Mouse (Mus musculus) heart, embryonic 13.5 days (tissue): ENCODE measurements at regions not wholly inside any gene's neighbourhood (a gene's known extent, or its start where the extent isn't known, plus 50 kb on each side); places are given as distances from the start of the nearest gene placed in this dataset.
A peak's percentile ranks its signal among the peaks of the same experiment; 100 is the strongest.
"Not testable (repeated sequence)": the region's sequence is repeated elsewhere in the genome, so short reads cannot be mapped to it uniquely, and the experiment has no call there.

Experiments
- ATAC-seq: fragments of 200-750 bp; cut with Nextera tagmentation; 2 replicates; pipeline ENCODE4 v1.8.0; 2017; ENCODE audit warnings: moderate TSS enrichment; ENCODE audit not compliant: insufficient number of reproducible peaks, low FRiP score, low TSS enrichment; ENCODE audit errors: extremely low read depth
- H3K27ac ChIP-seq: fragments of 300-500 bp; sonication (generic); replicated peaks from 2 replicates; pipeline ENCODE4 v1.5.1; 2015; ENCODE audit warnings: moderate library complexity, mild to moderate bottlenecking, inconsistent platforms
- H3K27me3 ChIP-seq: fragments of 300-500 bp; sonication (generic); replicated peaks from 2 replicates; pipeline ENCODE4 v1.6.1; 2015; ENCODE audit warnings: mild to moderate bottlenecking, inconsistent platforms
- H3K36me3 ChIP-seq: fragments of 300-500 bp; sonication (generic); 2 replicates; pipeline ENCODE4 v1.6.1; 2015; ENCODE audit warnings: mild to moderate bottlenecking, inconsistent platforms
- H3K4me1 ChIP-seq: fragments of 300-500 bp; sonication (generic); 2 replicates; pipeline ENCODE4 v1.6.1; 2015; ENCODE audit warnings: inconsistent platforms
- H3K4me2 ChIP-seq: fragments of 300-500 bp; sonication (generic); 2 replicates; pipeline ENCODE4 v1.6.1; 2015; ENCODE audit warnings: inconsistent platforms, mild to moderate bottlenecking, moderate library complexity
- H3K4me3 ChIP-seq: fragments of 300-500 bp; sonication (generic); 2 replicates; pipeline ENCODE4 v1.5.1; 2015; ENCODE audit warnings: moderate library complexity, mild to moderate bottlenecking, inconsistent platforms
- H3K9ac ChIP-seq: fragments of 300-500 bp; sonication (generic); 2 replicates; pipeline ENCODE4 v1.6.1; 2015; ENCODE audit warnings: inconsistent platforms, mild to moderate bottlenecking, moderate library complexity
- H3K9me3 ChIP-seq: fragments of 300-500 bp; sonication (generic); 2 replicates; pipeline ENCODE4 v1.6.1; 2016; ENCODE audit warnings: inconsistent platforms
- WGBS: fragments of 180-500 bp; shearing (Covaris S2); methylation state at CpG from one replicate; pipeline ENCODE4 v1.1.7; 2015; ENCODE audit warnings: mixed read lengths; 5-methylcytosine and 5-hydroxymethylcytosine counted together

DNA sequence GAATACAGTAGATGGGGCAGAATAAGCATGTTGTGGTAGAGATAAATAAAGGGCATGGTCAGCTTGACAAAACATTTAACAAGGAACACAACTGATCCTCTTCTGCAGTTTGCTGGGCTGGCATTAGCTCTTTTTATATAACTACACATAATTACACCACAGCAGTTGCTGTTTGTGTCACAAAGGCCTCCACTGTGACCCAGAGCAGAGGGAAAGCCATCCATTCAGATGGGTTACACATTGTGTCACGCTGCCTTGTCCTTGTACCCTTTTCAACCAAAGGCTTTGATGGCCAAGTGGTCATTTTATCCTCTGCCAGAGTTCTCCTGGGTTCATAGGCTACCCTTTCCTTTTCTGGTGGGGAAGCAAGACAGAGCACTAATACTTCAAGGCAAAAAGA lies 209.6 kb upstream of the Rnf219 start:
- Histone ChIP-seq H3K36me3 (no peaks in the 10 kb centered on the region), H3K9ac (no peak overlapping the region), H3K27ac (no peak overlapping the region), H3K4me2 (no peak overlapping the region), H3K9me3 (no peaks in the 10 kb centered on the region), H3K4me1 (peaks cover 24% of the 10 kb centered on the region), H3K27me3 (no peaks in the 10 kb centered on the region), H3K4me3 (no peak overlapping the region)
- ATAC-seq = no peak
- 64% methylated on average over 1 of the region's 1 CpGs for WGBS

DNA sequence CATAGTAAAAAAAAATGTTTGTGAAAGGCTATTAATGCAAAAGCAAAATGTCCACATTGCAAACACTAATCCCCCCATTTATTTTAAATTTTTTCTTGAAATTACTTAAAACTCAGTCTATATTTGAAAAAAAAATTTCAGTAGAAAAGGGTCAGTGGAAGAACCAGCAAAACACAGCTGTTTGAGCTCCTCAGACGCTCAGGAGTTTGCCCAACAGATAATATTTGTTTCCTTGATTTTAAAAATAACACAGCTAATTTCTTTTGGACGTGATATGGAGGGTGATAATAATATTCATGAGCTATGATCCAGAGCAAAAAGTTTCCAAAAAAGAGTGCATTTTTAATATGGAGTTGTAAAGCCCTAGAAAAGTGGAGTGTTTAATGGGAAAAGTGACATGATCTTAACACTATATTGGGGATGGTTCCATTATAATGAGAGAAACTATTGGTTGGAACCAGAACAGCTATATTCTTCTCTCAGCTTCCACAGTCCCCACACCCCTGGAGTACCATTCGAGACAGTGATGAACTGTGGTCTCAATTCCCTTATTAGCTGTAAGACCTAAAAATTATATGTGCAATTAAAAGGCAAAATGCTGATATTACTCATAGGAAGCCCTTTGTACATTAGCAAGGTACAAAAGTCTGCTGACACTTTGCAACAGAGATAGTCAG lies 209.0 kb upstream of the Rnf219 start:
- H3K4me2 ChIP-seq = no peak overlapping the region
- no peaks in the 10 kb centered on the region for H3K9me3 ChIP-seq
- no peak overlapping the region for H3K9ac ChIP-seq
- no peaks in the 10 kb centered on the region for H3K27me3 ChIP-seq
- no peak overlapping the region for H3K4me3 ChIP-seq
- peaks cover 24% of the 10 kb centered on the region for H3K4me1 ChIP-seq
- no peak overlapping the region for H3K27ac ChIP-seq
- no peaks in the 10 kb centered on the region for H3K36me3 ChIP-seq
- ATAC-seq = no peak
- WGBS = 63% methylated on average over 3 of the region's 3 CpGs

DNA sequence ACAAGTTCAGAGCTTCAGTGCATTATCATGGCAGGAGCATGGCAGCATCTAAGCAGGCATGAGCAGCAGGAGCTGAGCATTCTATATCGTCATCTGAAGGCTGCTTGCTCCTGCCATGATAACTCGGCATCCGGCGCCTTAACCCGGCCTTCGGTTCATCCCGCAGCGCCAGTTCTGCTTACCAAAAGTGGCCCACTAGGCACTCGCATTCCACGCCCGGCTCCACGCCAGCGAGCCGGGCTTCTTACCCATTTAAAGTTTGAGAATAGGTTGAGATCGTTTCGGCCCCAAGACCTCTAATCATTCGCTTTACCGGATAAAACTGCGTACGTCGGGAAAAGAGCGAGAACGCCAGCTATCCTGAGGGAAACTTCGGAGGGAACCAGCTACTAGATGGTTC lies 193.2 kb upstream of the Rnf219 start:
- not testable (repeated sequence) for H3K4me3 ChIP-seq, H3K27me3 ChIP-seq, H3K9ac ChIP-seq, ATAC-seq, H3K4me2 ChIP-seq, H3K36me3 ChIP-seq, H3K9me3 ChIP-seq, H3K4me1 ChIP-seq, H3K27ac ChIP-seq
- WGBS = 81% methylated on average over 24 of the region's 24 CpGs

DNA sequence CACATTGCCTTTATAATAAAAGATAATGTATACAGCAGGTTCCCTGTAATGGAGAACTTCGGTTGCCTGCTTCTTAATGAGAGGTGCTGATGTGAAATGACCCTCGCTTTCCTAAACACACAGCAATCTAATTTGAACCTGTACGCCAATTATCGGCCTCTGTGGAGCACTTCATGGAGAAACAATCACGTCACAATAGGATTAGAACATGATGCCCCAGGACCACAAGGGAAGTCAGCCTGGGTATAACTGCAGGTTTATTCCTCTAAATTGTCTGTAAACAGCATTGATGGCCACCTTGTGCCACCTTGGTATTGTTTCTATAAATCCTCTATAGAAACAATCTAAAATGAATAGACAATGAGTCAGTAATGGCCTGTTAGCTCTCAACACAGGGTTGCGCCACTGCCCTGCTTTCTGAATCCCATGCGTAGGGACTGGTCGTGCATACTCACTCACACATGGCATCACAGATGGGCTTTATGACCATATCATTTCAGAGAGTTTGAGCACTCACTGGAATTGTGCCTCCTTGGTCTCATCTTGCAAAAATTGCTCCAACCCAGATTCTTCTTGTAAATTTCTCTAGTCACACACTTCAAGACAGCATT lies 179.9 kb upstream of the Rnf219 start:
- Histone ChIP-seq H3K27me3 (no peaks in the 10 kb centered on the region), H3K27ac (no peak overlapping the region), H3K9me3 (no peaks in the 10 kb centered on the region), H3K9ac (no peak overlapping the region), H3K4me3 (no peak overlapping the region), H3K4me1 (no peaks in the 10 kb centered on the region), H3K4me2 (no peak overlapping the region), H3K36me3 (no peaks in the 10 kb centered on the region)
- no peak for ATAC-seq
- whole genome bisulfite sequencing = 84% methylated on average over 8 of the region's 8 CpGs

DNA sequence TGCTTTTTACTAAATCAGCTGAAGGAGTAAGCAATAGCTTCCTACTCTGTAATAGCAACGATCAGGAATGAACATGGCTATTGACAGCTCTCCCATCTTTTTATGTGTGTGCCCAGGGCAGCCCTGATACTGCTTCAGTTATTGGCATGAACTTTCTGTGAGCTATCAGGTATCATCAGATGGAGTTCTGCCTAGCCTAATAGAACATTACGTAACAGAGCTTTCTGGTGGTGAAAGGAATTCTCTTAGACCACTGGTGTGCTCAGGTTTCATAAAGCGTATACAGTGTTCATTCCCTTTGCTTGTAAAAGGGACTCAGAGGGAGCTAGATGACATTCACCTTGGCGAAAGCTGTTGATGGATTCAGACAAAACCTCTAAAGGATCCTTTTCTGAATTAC lies 176.5 kb upstream of the Rnf219 start:
- Histone ChIP-seq H3K27me3 (no peaks in the 10 kb centered on the region), H3K4me1 (no peaks in the 10 kb centered on the region), H3K9ac (no peak overlapping the region), H3K4me3 (no peak overlapping the region), H3K4me2 (no peak overlapping the region), H3K36me3 (no peaks in the 10 kb centered on the region), H3K9me3 (no peaks in the 10 kb centered on the region), H3K27ac (no peak overlapping the region)
- 77% methylated on average over 4 of the region's 4 CpGs for WGBS
- no peak for ATAC-seq

DNA sequence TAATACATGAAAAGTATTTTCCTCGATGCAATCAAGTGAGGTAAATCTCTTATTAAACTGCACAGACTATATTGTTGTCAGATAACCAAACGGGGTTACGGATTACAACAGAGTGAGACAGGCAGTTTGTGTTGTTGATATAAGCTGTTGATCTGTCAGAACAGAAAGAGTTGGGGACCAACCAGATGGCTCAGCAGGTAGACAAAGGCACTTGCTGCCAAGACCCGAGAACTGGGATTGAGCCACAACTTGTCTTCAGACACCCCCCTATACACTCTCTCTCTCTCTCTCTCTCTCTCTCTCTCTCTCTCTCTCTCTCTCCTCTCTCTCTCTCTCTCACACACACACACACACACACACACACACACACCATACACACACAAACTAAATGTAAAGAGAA lies 172.7 kb upstream of the Rnf219 start:
- H3K4me1 ChIP-seq = no peaks in the 10 kb centered on the region
- H3K4me2 ChIP-seq = no peak overlapping the region
- no peaks in the 10 kb centered on the region for H3K27me3 ChIP-seq
- WGBS = 71% methylated on average over 4 of the region's 4 CpGs
- no peak overlapping the region for H3K4me3 ChIP-seq
- H3K9ac ChIP-seq = no peak overlapping the region
- H3K27ac ChIP-seq = no peak overlapping the region
- H3K9me3 ChIP-seq = no peaks in the 10 kb centered on the region
- ATAC-seq = no peak
- no peaks in the 10 kb centered on the region for H3K36me3 ChIP-seq

DNA sequence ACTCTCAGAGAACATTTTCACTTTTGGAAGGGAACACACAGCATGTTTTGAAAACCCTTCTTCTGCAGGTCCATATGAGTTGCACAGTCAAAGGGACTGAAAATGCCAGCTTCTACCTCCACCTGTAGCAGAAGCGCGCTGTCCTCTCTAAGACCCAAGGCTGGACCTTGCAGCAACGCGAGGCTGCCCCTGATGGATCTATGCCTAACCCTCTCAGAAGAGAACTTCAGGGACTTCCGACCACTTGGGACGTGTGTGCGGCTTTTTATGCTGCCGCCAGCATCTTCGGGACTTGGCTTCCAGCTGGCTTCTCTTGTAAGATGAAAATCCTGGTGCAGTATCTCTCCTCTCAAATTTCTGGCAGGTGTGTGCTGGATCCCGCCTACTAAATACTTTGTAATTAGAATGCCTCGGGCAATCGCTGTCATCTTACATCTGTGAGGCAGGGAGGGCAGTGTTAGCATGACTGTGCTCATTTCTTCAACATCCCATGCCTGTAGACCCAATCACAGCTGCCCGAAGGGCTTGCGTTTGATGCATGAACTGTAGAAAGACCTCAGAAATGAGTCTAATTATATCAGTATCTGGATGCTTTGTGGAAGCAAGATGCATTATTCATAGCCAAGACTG lies 171.8 kb upstream of the Rnf219 start:
- Histone ChIP-seq H3K9me3 (no peaks in the 10 kb centered on the region), H3K4me3 (no peak overlapping the region), H3K36me3 (no peaks in the 10 kb centered on the region), H3K4me1 (no peaks in the 10 kb centered on the region), H3K4me2 (no peak overlapping the region), H3K27me3 (no peaks in the 10 kb centered on the region), H3K27ac (no peak overlapping the region), H3K9ac (no peak overlapping the region)
- no peak for ATAC-seq
- 72% methylated on average over 14 of the region's 14 CpGs for WGBS

DNA sequence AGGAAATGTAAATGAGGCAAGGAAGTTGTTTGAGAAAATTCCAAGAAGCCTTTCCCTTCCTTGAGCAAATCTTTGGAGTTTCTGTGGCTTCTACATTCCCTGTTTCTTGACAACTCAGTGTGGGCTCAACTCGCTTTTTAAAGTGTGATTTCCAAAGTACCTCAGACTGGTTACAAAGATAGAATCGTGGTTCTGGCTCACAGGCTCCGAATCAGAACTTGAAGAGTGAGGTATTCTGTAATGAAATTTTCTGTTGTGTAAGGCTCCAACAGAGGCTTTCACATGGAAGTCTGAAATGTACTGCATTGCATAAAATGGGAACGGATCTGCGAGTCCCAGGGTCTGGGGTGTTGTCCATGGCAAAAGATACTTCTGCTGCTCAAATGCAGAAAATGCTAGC lies 170.2 kb upstream of the Rnf219 start:
- 74% methylated on average over 5 of the region's 5 CpGs for WGBS
- H3K9me3 ChIP-seq = no peaks in the 10 kb centered on the region
- H3K36me3 ChIP-seq = no peaks in the 10 kb centered on the region
- H3K27ac ChIP-seq = no peak overlapping the region
- no peaks in the 10 kb centered on the region for H3K4me1 ChIP-seq
- no peak for ATAC-seq
- H3K4me3 ChIP-seq = no peak overlapping the region
- H3K27me3 ChIP-seq = no peaks in the 10 kb centered on the region
- H3K4me2 ChIP-seq = no peak overlapping the region
- H3K9ac ChIP-seq = no peak overlapping the region

DNA sequence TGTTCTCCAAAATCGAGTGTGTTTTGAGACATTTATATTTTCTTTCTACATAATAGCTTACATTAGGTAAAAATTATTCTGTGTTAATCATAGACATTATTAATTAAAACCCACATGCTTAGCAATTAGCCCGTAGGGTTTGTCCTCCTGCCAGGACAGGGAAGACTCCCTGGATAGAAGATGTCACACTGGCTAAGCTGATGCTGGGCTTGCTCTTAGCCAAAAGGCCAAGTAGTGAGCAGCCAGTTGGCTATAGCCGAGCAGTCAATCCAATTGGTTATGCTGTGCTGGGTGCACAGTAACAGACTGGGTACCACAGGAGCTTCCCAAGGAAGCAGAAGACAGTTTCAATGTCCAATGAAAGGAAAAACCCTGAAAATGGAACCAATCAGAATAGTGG lies 166.0 kb upstream of the Rnf219 start:
- no peak for ATAC-seq
- Histone ChIP-seq H3K4me3 (no peak overlapping the region), H3K9me3 (no peaks in the 10 kb centered on the region), H3K9ac (no peak overlapping the region), H3K4me1 (no peaks in the 10 kb centered on the region), H3K36me3 (no peaks in the 10 kb centered on the region), H3K27me3 (no peaks in the 10 kb centered on the region), H3K27ac (no peak overlapping the region), H3K4me2 (no peak overlapping the region)
- WGBS = 73% methylated on average over 3 of the region's 3 CpGs

DNA sequence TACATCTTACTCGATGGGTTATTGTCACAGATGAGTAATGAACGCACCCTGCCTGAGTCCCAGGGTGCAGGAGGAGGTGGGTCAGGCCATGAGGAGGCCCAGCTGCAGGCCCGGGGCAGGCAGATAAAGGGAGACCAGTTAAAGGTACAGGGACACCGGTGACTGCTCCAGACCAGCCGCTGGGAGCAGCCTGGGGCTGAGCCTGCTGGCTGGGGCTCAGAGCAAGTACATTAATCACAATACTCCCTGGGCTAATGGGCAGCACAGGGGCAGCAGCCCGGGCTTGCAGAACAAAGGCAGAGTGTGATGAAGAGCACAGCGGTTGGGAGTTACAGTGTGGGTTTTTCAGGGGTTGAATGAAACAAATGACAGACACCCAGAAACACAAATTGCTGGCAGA lies 154.4 kb upstream of the Rnf219 start:
- H3K4me3 ChIP-seq = no peak overlapping the region
- H3K9me3 ChIP-seq = no peaks in the 10 kb centered on the region
- no peaks in the 10 kb centered on the region for H3K36me3 ChIP-seq
- H3K27ac ChIP-seq = no peak overlapping the region
- H3K27me3 ChIP-seq = no peaks in the 10 kb centered on the region
- ATAC-seq = no peak
- WGBS = 17% methylated on average over 7 of the region's 7 CpGs
- no peaks in the 10 kb centered on the region for H3K4me1 ChIP-seq
- H3K9ac ChIP-seq = 0 out of 2 replicates have a peak overlapping the region, but pooled peaks have one; percentile 33
- no peak overlapping the region for H3K4me2 ChIP-seq

DNA sequence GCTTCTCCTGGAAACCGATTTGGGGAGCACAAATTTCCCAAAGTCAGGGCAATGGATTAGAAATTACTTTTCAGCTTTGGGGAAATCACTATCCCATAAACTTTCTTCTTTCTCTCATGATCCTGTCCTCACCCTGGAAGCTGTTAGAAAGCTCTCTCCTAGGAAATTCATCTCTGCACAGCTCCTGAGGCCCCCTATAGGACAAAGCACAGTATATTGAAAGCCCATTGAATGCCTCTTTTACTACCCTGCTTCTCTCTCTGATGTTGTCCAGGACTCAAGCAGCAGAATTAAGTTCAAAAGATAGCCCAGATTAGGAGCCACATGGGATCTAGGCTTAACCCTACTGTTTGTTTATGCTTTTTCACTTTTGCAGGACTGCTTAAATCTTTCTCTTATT lies 139.3 kb upstream of the Rnf219 start:
- Histone ChIP-seq H3K4me3 (no peak overlapping the region), H3K36me3 (no peaks in the 10 kb centered on the region), H3K27me3 (no peaks in the 10 kb centered on the region), H3K4me2 (no peak overlapping the region), H3K9ac (no peak overlapping the region), H3K9me3 (no peaks in the 10 kb centered on the region), H3K27ac (no peak overlapping the region), H3K4me1 (no peaks in the 10 kb centered on the region)
- ATAC-seq = no peak
- 73% methylated on average over 1 of the region's 1 CpGs for WGBS

DNA sequence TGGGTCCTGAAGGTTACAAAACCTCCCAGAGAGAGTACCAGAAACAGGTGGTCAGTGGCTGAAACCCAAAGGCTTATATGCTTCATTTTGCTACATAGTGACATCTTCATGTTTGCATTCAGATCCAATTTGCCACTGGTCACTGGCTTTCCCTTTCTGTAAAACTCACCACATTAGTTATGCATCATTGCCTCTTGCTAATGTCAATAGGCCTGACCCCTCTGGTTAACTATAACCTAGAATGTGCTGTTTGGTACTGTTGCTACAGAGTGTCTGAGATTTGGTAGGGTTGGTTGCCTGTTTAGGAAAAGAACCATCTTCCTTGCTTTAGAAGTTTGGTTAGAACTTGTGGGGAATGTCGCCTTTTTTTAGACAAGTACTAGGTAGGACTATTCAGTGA lies 136.3 kb upstream of the Rnf219 start:
- H3K27ac ChIP-seq = no peak overlapping the region
- no peaks in the 10 kb centered on the region for H3K4me1 ChIP-seq
- H3K27me3 ChIP-seq = no peaks in the 10 kb centered on the region
- H3K36me3 ChIP-seq = no peaks in the 10 kb centered on the region
- no peaks in the 10 kb centered on the region for H3K9me3 ChIP-seq
- H3K4me2 ChIP-seq = no peak overlapping the region
- WGBS = 80% methylated on average over 1 of the region's 1 CpGs
- no peak overlapping the region for H3K4me3 ChIP-seq
- ATAC-seq = no peak
- no peak overlapping the region for H3K9ac ChIP-seq
